Mouse (Mus musculus): ENCODE measurements around the gene C730034F03Rik.
"Not testable (repeated sequence)": the region's sequence is repeated elsewhere in the genome, so short reads cannot be mapped to it uniquely, and the experiment has no call there.

C730034F03Rik gene

DNA sequence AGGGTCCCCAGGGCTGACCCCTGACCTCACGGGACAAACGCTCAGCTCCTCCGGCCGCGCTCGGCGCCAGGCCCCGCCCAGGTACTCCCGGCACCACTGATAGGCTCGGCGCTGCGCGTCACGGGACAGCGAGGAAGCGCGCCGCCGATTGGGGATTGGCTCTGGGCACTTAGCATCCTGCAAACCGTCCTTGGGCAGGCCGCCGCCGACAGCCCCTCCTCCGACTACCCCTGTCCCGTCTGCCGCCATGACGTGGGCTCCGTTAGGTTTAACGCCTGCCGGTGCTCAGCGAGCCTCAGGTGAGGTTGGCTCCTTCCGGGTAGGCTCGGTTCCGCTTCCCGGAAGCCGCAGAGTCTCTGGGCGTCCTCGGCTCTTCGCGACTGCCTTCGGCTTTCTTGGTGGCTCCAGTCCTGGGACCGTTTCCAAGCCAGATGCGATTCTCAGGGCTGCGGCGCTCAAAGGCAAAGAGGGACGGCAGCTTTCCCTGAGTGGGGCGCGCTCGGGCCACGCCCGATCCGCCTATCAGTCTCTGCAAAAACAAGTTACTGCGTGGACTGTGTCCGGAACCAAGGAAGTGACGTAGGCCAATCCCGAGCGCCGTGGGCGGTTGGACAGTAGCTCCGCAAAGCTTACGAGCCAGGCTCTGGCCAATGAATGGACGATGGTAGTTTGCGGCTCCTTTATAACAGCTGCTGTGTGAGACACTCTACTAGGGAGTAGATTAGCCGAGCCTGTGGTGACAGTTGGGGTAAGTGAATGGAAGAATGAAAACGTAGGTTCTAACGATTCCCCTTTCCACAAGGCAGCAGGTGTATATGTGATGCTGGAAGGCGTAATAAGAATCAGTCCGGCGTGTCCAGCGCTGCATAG is at the start of gene C730034F03Rik, which contains the start of the genes Gm44502 and Chkb:
Gene C730034F03Rik (plus strand): TSS at position 238 of the 870 bp plus-strand sequence.
Gene Gm44502 (minus strand): TSS at position 345 of the 870 bp plus-strand sequence.
Gene Chkb (minus strand): TSS at position 557 of the 870 bp plus-strand sequence.
- peak; percentile 96 for DNase-seq

DNA sequence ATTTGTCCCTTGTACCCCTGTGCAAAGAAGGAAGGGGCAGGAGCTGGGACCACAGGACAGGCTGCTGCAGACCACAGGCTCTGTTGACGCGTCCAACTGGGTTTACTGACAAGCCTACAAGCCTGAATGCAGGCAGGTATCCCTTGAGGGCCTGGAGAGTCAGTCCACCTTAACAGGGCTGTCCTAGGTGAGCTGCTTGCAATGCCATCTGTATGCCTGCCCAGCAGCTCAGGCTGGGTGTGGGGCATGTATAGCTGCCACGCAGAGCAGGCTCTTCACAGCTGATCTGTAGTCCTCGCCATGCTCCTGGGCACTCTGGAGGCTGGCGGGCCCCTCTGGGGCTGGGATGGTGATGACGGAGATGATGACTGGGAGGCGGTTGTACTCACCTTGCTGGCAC is 44.8 kb upstream of the C730034F03Rik start, which contains the start of gene Klhdc7b:
Gene Klhdc7b (plus strand): TSS at position 301 of the 400 bp plus-strand sequence.
- DNase-seq: no peak

DNA sequence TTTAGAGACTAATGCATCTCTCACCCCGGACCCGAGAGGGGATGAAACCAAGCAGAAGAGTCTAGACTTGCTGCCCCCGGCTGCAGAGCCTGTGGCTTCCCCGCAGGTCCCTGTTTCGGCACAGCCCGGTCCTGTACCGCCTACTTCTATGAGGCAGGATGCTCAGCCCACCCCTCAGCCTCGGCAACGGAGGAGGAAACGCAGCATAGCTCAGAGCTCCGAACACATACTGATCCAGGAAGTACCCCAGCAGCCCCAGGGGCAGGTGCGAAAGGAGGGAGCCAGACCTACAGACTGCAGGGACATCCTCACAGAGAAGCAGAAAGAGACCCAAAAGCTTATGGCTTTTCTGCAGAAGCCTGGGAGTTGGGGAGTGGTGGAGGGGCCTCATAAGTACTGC is 42.3 kb upstream of the C730034F03Rik start:
- DNase-seq: no peak

DNA sequence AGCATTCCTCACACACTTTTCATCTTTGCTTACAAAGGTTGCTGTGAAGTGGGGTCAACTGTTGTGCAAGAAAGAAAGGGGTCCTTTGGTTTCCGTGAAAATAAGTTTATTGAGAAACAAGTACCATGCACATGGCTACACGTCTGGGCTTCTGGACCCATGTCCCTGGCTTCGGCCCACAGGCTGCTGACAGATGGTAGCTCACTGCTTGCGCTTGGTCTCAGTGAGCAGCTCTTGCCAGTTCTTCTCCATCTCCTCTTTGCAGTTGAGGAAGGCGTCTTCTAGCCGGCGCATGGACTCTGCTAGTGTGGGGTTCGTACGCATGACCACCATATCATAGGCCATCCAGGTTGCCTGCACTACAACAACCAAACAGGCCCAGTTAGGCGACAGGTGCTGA is 39.3 kb upstream of the C730034F03Rik start:
- peak; percentile 58 for DNase-seq

DNA sequence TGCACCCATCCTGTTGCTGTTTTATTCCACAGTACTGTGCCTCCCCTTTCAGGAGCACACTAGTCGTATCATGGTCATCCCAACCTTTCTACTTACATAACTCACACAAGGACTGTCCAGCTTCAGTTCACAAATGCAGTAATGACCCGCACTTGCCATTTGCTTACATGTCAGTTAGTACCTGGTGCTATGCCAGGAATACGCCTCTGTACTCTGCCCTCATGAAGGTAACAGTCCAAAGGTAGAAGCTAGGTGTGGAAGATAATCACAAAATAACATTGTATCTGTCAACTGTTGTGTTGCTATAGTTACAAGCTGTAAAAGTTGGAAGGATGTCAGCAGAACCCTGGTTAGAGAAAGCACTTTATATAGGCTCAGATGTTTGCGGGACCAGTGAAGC is 32.5 kb upstream of the C730034F03Rik start:
- DNase-seq: no peak

DNA sequence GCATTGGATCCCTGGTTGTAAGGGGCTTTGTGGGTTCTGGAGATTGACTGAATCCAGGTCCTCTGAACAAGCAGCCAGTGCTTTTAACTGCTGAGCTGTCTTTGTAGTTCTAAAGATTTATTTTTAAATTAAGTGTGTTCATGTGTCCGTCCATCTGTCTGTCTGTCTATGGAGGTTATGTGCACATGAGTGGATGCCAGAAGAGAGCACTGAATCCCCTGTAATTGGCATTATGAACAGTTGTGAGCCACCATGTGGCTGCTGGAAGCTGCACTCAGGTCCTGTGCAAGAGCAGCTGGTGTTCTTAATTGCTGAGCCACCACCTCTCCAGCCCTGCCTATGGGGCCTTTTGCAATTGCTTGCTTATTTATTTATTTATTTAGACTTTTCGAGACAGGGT is 31.2 kb upstream of the C730034F03Rik start:
- no peak for DNase-seq

DNA sequence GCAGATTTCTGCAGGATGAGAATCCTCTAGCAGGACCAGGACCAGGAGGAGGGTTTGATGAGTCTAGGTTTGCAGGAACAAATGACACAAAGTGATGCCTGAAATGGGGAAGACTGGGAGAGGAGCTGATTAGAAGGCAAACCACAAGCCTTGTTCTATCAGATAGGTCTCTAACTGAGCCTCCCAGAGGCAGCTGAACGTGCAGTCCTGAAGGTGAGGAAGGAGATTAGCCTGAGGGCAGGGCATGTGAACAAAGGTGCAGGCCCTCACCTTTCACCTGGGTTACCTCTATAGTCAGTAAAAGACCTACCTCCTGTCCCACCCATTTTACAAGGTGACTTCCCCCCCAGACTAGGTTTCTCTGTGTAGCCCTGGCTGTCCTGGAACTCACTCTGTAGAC is 29.7 kb upstream of the C730034F03Rik start:
- no peak for DNase-seq

DNA sequence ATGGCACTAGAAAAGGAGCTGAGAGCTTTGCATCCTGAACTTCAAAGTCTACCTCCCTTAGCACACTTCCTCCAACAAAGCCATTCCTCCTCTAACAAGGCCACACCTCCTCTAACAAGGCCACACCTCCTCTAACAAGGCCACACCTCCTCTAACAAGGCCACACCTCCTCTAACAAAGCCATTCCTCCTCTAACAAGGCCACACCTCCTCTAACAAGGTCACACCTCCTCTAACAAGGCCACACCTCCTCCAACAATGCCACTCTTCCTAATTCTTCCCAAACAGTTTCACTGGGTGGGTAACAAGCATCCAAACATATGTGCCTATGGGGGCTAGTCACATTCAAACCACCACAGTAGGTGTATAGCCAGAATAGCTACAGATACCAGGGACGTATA is 26.9 kb upstream of the C730034F03Rik start:
- DNase-seq: no peak

DNA sequence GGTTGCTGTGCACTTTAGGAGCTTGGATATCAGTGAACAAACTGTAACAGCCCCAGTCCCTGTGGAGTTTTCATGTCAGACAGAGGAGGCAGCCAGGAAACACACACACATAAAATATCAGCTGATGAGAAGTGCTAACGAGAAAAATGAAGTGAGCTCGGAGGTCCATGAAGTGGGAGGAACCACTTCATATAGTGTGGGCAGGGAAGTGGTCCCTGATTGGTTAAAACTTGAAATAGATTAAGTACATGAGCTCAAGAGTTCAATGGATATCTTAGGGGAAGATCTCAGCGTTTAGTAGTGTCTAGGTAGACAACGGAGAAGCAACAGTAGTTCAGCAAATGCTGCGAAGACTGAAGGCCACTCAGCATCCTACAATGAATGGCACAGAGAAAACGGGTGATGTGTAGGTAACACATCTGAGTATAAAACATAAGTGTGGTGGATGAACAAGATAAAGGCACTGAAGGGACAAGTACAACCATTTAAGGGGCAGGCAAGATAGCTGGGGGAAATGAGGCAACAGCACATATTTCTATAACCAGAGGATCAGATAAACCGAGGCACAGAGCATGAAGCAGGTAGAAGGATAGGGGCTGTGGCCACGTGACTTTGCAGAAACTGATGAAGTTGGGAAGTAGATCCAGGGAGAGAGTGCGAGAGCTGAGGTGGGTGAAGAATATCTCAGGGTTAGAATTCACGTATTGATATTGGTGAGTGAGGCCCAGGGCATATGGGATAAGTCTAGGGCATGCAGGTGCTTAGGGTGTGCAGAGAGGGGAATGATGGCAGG is 24.4 kb upstream of the C730034F03Rik start:
- no peak for DNase-seq

DNA sequence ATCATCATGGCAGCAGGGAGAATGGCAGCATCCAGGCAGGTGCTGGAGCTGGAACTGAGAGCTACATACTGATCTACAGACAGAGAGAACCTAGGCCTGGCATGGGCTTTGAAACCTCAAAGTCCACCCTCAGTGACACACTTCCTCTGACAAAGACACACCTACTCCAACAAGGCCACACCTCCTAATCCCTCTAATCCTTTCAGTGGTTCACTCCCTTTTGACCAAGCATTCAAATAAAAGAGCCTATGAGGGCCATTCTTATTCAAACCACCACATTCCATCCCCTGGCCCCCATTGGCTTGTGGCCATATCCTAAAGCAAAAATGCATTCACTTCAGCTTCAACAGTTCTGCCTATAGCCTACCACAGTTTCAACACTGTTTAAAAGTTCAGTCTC is 22.7 kb upstream of the C730034F03Rik start:
- no peak for DNase-seq

DNA sequence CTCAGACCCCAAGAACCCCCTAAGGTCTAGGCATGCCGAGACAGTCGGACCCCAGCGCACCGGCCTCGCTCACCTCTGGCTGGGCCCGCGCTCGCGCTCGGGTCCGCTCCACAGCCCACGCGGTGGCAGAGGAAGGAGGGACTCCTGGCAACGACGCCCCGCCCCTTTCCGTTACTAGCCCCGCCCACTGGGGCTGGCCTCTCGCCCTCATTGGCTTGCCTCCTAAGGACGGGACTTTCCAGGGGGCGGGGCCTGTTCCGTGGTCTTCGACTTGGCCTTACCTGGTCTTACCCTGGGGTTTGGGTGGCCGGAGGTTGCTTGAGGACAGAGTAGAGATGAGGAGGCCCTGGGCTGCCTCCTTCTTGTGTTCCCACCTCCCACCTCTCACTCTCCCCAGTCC is 19.3 kb upstream of the C730034F03Rik start, which contains the start of gene Syce3:
Gene Syce3 (minus strand): TSS at position 386 of the 400 bp plus-strand sequence.
- DNase-seq: no peak

DNA sequence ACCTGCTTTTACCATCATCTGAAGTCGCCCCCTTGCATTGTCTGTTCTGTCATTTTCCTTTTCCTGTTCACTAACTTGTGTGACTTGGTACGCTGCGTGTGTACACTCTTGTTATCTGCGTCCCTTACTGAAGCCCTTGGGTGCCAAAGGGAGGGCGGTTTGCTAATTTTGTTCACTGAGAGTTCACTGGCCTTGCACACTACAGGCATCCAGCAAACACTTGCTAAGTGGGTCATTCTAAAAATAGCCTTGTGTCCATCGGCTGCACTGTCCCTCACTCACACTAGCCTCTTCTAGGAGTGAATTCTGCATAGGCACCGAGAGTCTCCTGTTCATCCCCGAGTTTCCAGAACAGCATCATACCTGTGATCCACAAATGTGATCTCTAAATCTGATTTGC is 14.1 kb upstream of the C730034F03Rik start:
- DNase-seq: peak; percentile 39

DNA sequence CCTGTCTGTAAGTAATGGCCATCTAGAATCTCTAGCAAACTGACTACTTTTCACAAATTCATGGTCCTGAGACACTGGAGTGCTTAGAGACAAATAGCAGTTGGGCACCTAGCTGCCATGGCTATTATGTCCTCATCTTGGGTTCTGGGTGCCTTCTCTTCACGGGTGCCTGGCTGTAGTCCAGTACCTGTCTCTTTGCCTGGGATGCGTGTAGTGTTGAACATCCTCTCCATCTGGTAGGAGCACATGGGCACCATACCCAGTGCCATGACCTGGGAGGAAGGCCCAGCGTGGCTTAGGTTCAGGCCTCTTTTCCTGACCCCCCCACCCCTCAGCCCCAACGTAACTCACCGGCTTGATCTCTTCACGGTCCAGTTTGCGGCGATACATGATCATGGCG is 7.5 kb upstream of the C730034F03Rik start:
- peak; percentile 60 for DNase-seq

DNA sequence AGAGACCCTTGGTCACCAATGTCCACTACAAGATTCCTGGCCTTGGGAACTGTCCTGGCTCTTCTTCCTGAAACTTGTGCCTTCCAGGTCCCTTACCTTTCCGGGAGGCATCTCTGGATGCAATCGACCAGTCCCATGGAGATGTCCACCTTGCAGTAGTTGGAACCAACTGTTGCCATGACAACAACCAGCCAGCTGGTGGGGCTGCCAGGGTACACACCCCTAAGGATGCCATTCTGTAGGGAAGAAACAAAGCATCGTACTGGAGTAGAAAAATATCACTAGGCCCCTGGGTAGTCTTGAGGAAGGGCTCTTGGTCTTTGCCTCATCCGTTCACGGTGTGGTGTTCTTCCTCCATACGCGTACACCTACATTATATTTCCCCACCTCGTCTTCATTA is 4.8 kb upstream of the C730034F03Rik start:
- DNase-seq: no peak

DNA sequence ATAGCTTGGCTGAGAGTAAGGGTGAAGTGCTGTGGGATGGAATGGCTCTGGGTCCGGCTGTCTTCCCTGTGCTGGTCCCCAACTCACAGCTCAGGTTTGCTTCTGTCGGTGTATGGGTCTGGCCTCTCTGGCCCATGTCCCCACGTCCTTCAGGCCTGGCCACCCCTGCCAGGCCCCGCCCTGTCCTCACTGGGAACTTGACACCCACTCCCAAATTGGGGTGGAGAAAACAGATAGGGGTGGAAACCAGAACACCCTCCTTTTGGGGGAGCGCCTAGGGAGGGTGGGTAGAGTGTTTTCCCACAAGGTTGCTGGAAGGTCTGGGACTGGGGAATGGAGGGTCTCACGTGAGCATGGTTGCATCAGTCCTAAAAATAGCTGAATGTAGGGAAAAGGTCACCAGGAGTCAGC is 3.7 kb upstream of the C730034F03Rik start, which contains the start of gene Cpt1b:
Gene Cpt1b (minus strand): TSS at position 153 of the 411 bp plus-strand sequence.
- peak; percentile 40 for DNase-seq

DNA sequence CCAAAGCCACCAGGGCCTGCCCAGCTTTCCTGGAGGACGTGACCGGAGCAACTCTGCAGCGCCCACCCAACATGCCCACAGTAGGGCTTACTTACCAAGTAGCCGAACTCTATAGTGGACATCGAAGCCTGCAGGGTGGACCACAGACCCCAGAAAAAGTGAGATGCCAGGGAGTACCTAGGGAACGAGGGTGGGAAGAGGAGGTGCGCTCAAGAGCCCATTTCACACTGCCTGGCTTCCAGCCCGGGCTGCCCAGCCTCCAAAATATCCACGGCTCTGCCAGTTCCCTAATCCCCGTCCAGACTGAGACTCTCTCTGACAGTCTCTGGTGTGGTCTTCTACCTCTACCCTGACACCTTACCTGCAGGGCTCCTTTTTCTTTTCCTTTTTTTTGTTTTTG is 2.7 kb upstream of the C730034F03Rik start:
- DNase-seq: peak; percentile 34

DNA sequence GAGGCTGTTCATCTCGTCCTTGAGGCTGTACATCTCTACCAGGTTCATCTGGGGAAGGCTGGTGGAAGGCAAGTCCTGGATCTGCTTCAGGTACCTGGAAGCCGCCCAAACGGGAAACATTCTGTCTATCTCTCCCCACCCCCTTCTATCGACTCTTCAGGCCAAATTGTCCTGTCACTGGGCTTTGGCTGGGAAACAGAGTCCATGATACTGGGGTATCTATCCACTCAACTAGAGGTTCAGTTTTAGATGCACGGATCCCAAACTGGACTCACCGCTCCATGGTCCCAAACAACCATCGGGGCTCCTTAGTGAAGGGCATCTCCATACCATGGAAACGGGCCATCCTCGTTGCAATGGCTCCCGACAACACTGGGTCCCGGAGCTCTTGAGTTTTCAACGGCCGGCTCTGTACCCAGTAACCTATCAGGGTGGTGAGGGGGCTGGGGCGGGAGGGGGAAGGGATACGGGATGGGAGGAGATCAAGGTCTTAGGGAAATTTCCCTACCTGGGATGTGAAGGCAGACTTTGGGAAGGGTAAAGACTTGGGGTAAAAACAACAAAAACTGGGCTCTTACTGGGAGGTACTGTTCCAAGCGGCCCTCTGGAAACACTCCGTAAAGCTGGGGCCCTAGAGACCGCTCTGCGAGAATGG is 1.1 kb upstream of the C730034F03Rik start:
- DNase-seq: peak; percentile 55

DNA sequence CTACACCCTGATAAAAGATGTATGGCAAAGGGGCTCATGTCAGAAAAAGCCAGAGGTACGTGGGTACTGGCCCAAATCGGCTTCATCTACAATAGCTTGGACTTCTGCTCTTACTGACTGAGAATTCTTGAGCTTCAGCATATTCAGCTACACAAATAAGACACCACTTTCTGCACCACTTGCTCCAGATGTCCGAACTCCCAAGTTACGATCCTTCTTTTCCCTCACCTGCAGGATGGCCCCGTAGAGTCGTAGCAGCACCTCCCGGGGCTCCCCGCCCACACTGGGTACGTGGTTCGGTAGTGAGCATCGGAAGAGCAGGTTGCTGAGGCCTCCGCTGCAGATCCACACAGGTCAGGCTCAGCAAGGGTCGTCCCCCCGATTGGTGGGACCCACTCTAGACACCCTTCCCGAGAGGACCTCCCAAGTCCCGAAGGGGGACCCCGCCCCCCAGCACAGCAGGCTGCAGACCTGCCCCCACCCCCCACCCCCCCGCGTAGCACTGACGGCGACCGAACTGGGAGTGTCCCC is 503 bp upstream of the C730034F03Rik start:
- DNase-seq: no peak

DNA sequence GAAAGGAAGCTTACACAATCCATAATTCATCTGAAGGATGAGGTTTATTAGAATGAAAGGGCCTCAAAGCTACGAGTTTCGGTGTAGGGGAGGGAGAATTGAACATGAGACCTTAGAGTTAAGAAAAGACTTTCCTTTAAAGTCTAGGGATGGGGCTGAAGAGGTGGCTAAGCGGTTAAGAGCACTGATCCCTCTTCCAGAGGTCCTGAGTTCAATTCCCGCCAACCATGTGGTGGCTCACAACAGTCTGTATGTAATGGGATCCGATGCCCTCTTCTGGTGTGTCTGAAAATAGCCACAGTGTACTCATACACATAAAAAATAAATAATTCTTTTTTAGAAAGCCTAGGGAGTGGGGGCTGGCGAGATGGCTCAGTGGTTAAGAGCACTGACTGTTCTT is 952 bp downstream of the C730034F03Rik start:
- peak; percentile 59 for DNase-seq

DNA sequence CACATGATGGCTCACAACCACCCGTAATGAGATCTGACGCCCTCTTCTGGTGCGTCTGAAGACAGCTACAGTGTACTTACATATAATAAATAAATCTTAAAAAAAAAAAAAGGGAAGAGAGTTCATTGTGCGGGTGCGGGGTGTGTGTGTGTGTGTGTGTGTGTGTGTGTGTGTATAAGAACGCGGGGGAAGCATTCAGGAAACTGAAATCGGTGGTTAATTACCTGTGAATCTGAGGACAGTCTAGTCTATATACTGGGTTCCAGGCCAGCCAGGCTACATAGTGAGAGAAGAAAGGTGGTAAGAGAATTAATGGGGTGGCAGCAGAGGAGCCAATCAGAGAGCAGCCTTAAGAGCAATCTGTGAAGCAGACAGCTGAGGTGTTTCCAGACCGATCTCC is 1.4 kb downstream of the C730034F03Rik start:
- DNase-seq: not testable (repeated sequence)

DNA sequence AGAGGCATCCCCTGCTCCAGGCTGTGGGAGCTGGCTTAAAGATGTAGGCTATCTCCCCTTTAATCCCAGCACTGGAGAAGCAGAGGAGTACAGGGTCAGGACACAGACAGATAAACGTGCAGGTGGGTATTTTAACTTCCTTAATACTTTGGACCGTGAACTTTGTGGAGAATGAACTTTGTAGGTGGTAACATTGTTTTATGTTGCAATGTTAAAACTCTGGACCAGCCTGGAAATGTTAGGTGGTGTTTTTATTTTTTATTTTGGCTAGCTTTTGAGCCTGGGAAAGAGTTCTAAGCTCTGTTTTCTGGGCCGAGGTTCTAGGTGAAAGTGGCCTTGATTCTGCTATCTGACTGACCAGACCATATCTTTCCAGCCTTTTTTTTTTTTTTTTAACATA is 1.9 kb downstream of the C730034F03Rik start:
- DNase-seq: no peak

DNA sequence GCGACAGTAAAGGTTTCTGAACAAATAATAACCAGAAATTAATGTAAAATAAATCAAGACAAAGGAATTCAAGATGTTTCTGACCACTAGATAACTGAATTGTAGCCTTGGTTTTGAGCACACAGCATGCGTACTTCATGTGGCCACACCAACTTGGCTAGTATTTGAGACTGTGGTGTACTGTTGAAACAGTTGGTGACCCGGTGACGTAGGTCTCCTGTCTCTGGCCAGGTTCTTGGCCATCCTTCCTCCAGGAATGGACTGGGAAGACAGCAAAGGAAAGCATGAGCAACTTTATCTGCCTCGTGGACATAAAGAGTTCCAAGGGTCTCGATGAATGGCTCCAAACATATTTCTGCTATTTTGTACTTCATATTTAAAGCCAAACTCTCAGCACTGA is 2.4 kb downstream of the C730034F03Rik start:
- DNase-seq: peak; percentile 40

DNA sequence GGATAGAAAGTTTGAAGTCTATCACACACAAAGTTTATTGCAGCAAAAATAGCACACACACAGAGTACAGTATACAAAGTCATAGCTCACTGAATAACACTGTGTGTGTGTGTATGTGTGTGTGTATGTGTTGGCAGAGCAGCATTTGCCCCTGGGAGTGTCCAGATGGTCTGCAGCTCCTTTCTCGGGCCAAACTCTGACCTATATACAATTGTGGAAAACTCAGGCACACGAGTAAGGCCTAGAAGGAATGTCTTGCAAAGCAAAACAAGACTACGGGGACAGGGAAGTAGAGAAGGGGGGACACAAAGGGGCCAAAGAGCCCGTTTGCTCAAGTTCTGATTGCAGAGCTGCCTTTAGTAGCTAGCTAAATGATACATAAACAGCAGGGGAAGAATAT is 3.6 kb downstream of the C730034F03Rik start:
- peak; percentile 71 for DNase-seq

Measured in cerebellum, adult 9-11 months (tissue).